Mouse (Mus musculus) CH12.LX (cell line): Measurements from ENCODE around the gene 1110017D15Rik. TPM values are rescaled to one million over a fixed set of nuclear protein-coding genes. Genes with fewer than 3 reads are reported as not detected.

ENCODE experiments used
- DNase-seq: peaks from one replicate; pipeline ENCODE4 v3.0.0-alpha.2; 2013; ENCODE audit errors: extremely low read depth
- H3K27ac ChIP-seq: 2 replicates; pipeline ENCODE4 v1.5.1; 2012; ENCODE audit warnings: low read depth, mild to moderate bottlenecking, control low read depth, moderate library complexity; ENCODE audit not compliant: insufficient read depth
- H3K27me3 ChIP-seq: replicated peaks from 2 replicates; pipeline ENCODE3; 2012; ENCODE audit warnings: inconsistent platforms
- H3K36me3 ChIP-seq, 2 experiments: replicated peaks in 1 of 2; 2 replicates each; pipeline versions ENCODE3 to v1.6.1; 2012; ENCODE audit warnings: inconsistent platforms in 1 of 2, low read length in 1 of 2, mild to moderate bottlenecking in 1 of 2, mixed read lengths in 1 of 2, moderate library complexity in 1 of 2; ENCODE audit not compliant: control insufficient read depth in 1 of 2, insufficient read depth in 1 of 2
- H3K4me1 ChIP-seq, 2 experiments: 2 replicates each; pipeline ENCODE4 v1.6.1; 2012; ENCODE audit warnings: inconsistent platforms in 1 of 2, moderate library complexity in 1 of 2; ENCODE audit not compliant: insufficient read depth in 2 of 2, control insufficient read depth in 1 of 2
- H3K4me2 ChIP-seq: 2 replicates; pipeline ENCODE4 v1.6.1; 2012; ENCODE audit warnings: low read depth, mild to moderate bottlenecking, control low read depth; ENCODE audit not compliant: poor library complexity, insufficient read depth, severe bottlenecking
- H3K4me3 ChIP-seq, 3 experiments: fragments of 150-350 bp in 1 of 3; sonication (generic) in 1 of 3; replicated peaks in 1 of 3; 2 replicates each; pipeline versions ENCODE3 to v1.5.1; 2011 to 2012; ENCODE audit warnings: low read depth in 2 of 3, low read length in 2 of 3, mild to moderate bottlenecking in 2 of 3, moderate library complexity in 2 of 3, control low read depth in 1 of 3, improper control_type of control experiment in 1 of 3, inconsistent platforms in 1 of 3, mixed read lengths in 1 of 3; ENCODE audit not compliant: poor library complexity in 1 of 3
- H3K79me2 ChIP-seq: replicated peaks from 2 replicates; pipeline ENCODE4 v1.6.1; 2012; ENCODE audit warnings: mild to moderate bottlenecking, moderate library complexity; ENCODE audit not compliant: control insufficient read depth, poor library complexity, insufficient read depth, severe bottlenecking; ENCODE audit errors: extremely low read depth
- H3K9ac ChIP-seq: 2 replicates; pipeline ENCODE4 v1.6.1; 2012; ENCODE audit warnings: low read depth, mild to moderate bottlenecking, control low read depth, moderate library complexity; ENCODE audit not compliant: insufficient read depth
- H3K9me3 ChIP-seq: replicated peaks from 2 replicates; pipeline ENCODE3; 2012; ENCODE audit warnings: low read length, inconsistent platforms, mixed read lengths
- BHLHE40 ChIP-seq: IDR thresholded peaks from 2 replicates; pipeline ENCODE4 v1.6.1; 2011; ENCODE audit warnings: mild to moderate bottlenecking, low read depth, low read length, improper control_type of control experiment
- CHD1 ChIP-seq: IDR thresholded peaks from 2 replicates; pipeline ENCODE4 v1.6.1; 2012; ENCODE audit warnings: low read depth, low read length, improper control_type of control experiment, inconsistent platforms
- E2F4 ChIP-seq: IDR thresholded peaks from 2 replicates; pipeline ENCODE4 v1.6.1; 2011; ENCODE audit warnings: low read depth, low read length, improper control_type of control experiment; ENCODE audit not compliant: insufficient replicate concordance
- EP300 ChIP-seq: IDR thresholded peaks from 2 replicates; pipeline ENCODE4 v1.6.1; 2011; ENCODE audit warnings: low read length, improper control_type of control experiment
- ETS1 ChIP-seq: conservative IDR thresholded peaks from 2 replicates; pipeline ENCODE4 v1.6.1; 2012; ENCODE audit warnings: low read depth, mild to moderate bottlenecking, inconsistent platforms, low read length, improper control_type of control experiment, moderate library complexity
- GABPA ChIP-seq: IDR thresholded peaks from 2 replicates; pipeline ENCODE4 v1.6.1; 2012; ENCODE audit warnings: low read depth, low read length, improper control_type of control experiment, inconsistent platforms; ENCODE audit not compliant: insufficient replicate concordance
- JUN ChIP-seq: IDR thresholded peaks from 2 replicates; pipeline ENCODE4 v1.6.1; 2011; ENCODE audit warnings: low read depth, mild to moderate bottlenecking, low read length, improper control_type of control experiment, moderate library complexity; ENCODE audit not compliant: insufficient read depth
- JUND ChIP-seq: conservative IDR thresholded peaks from 2 replicates; pipeline ENCODE4 v1.6.1; 2011; ENCODE audit warnings: low read depth, low read length, improper control_type of control experiment
- MAFK ChIP-seq: IDR thresholded peaks from 2 replicates; pipeline ENCODE4 v1.6.1; 2011; ENCODE audit warnings: low read length, improper control_type of control experiment; ENCODE audit not compliant: insufficient replicate concordance
- MAX ChIP-seq: IDR thresholded peaks from 2 replicates; pipeline ENCODE4 v1.6.1; 2011; ENCODE audit warnings: low read length, improper control_type of control experiment
- MAZ ChIP-seq: IDR thresholded peaks from 2 replicates; pipeline ENCODE4 v1.6.1; 2012; ENCODE audit warnings: low read depth, mild to moderate bottlenecking, inconsistent platforms, low read length, improper control_type of control experiment, moderate library complexity
- MXI1 ChIP-seq: IDR thresholded peaks from 2 replicates; pipeline ENCODE4 v1.6.1; 2011; ENCODE audit warnings: mild to moderate bottlenecking, low read depth, low read length, improper control_type of control experiment
- MYC ChIP-seq: IDR thresholded peaks from 2 replicates; pipeline ENCODE4 v1.6.1; 2011; ENCODE audit warnings: low read depth, mild to moderate bottlenecking, improper control_type of control experiment, low read length
- NELFE ChIP-seq: IDR thresholded peaks from 2 replicates; pipeline ENCODE4 v1.6.1; 2011; ENCODE audit warnings: low read depth, low read length, improper control_type of control experiment
- POLR2A ChIP-seq: IDR thresholded peaks from 2 replicates; pipeline ENCODE4 v1.6.1; 2011; ENCODE audit warnings: low read depth, mild to moderate bottlenecking, improper control_type of control experiment, low read length
- RCOR1 ChIP-seq: conservative IDR thresholded peaks from 2 replicates; pipeline ENCODE4 v1.6.1; 2012; ENCODE audit warnings: low read depth, mild to moderate bottlenecking, inconsistent platforms, low read length, improper control_type of control experiment
- SIN3A ChIP-seq: IDR thresholded peaks from 2 replicates; pipeline ENCODE4 v1.6.1; 2012; ENCODE audit warnings: low read length, improper control_type of control experiment, inconsistent platforms
- TCF12 ChIP-seq: IDR thresholded peaks from 2 replicates; pipeline ENCODE4 v1.6.1; 2014; ENCODE audit warnings: low read depth, mild to moderate bottlenecking, inconsistent platforms, low read length, improper control_type of control experiment
- ZC3H11A ChIP-seq: IDR thresholded peaks from 2 replicates; pipeline ENCODE4 v1.6.1; 2012; ENCODE audit warnings: low read depth, mild to moderate bottlenecking, inconsistent platforms, low read length, improper control_type of control experiment
- ZMIZ1 ChIP-seq: IDR thresholded peaks from 2 replicates; pipeline ENCODE4 v1.6.1; 2012; ENCODE audit warnings: low read depth, mild to moderate bottlenecking, inconsistent platforms, low read length, improper control_type of control experiment
- ZNF384 ChIP-seq: IDR thresholded peaks from 2 replicates; pipeline ENCODE4 v1.6.1; 2012; ENCODE audit warnings: low read depth, low read length, improper control_type of control experiment, inconsistent platforms
- dilution Hi-C: fragments of 300-500 bp; cut with MboI; formaldehyde crosslinking; loops from 2 replicates; pipeline ENCODE4 v1.14.3; 2020; ENCODE audit warnings: low sequenced_read_pairs; ENCODE audit not compliant: extremely low pct_unique_long_range_greater_than_20kb, extremely low pct_ligation_motif_present
- in situ Hi-C: fragments of 300-500 bp; cut with MboI; formaldehyde crosslinking; loops from 3 replicates; pipeline ENCODE4 v1.14.3; 2019; ENCODE audit warnings: low sequenced_read_pairs, low pct_ligation_motif_present, low pct_unique_long_range_greater_than_20kb, mixed read lengths
- polyA plus RNA-seq: library from polyadenylated mRNA; unstranded; fragments of >175 nt; gene quantifications from 2 replicates; pipeline ENCODE4 v1.2.1, GENCODE M21; 2012; ENCODE audit warnings: low read depth; ENCODE audit not compliant: insufficient read length
- total RNA-seq, 2 experiments: library from RNA; depleted of rRNA; stranded (reverse); fragments of 300-350 nt in 1 of 2; fragments of >200 nt in 1 of 2; gene quantifications; 2 replicates each; pipeline ENCODE4 v1.2.3; 2012 to 2014

The 1110017D15Rik gene
- total and polyA plus RNA-seq, 3 experiments: not detected

GRCm38 (mm10) chr4:41470684-41471383 is 46.3 kb downstream of the 1110017D15Rik start:
- no peak overlapping the region for H3K9ac ChIP-seq
- H3K4me1 ChIP-seq: peaks cover 0 to 6% of the 10 kb centered on the region in 2 experiments; a peak in 2 of 4 replicates
- H3K79me2 ChIP-seq: no peaks in the 10 kb centered on the region
- H3K36me3 ChIP-seq: peaks cover 0 to 2% of the 10 kb centered on the region in 2 experiments
- H3K27me3 ChIP-seq: no peaks in the 10 kb centered on the region
- H3K27ac ChIP-seq: no peak overlapping the region
- H3K9me3 ChIP-seq: no peaks in the 10 kb centered on the region
- in situ Hi-C loops: no loop called here
- no peak for DNase-seq
- no peak overlapping the region for H3K4me3 ChIP-seq
- dilution Hi-C loops: no loop called here
- no peak for TF ChIP-seq JUN
- TF ChIP-seq E2F4: no peak
- no peak for TF ChIP-seq MAFK
- TF ChIP-seq MAZ: no peak
- no peak for TF ChIP-seq ZNF384
- H3K4me2 ChIP-seq: no peak overlapping the region

- Histone ChIP-seq H3K27me3 (no peaks in the 10 kb centered on the region), H3K27ac (no peak overlapping the region), H3K4me1 (peaks cover 0 to 7% of the 10 kb centered on the region in 2 experiments; a peak in 2 of 4 replicates), H3K9me3 (no peaks in the 10 kb centered on the region), H3K36me3 (peaks cover 0 to 2% of the 10 kb centered on the region in 2 experiments), H3K4me3 (no peak overlapping the region), H3K9ac (no peak overlapping the region), H3K4me2 (no peak overlapping the region), H3K79me2 (no peaks in the 10 kb centered on the region)
- in situ Hi-C loops (no loop called here), dilution Hi-C loops (no loop called here)
- DNase-seq: no peak
- TF ChIP-seq EP300: no peak
- no peak for TF ChIP-seq MXI1
- TF ChIP-seq JUND: no peak
- no peak for TF ChIP-seq GABPA
- TF ChIP-seq CHD1: no peak
- no peak for TF ChIP-seq ZMIZ1
- TF ChIP-seq NELFE: no peak
- TF ChIP-seq SIN3A: no peak
- no peak for TF ChIP-seq TCF12
- no peak for TF ChIP-seq MAX
- no peak for TF ChIP-seq ZC3H11A
- no peak for TF ChIP-seq POLR2A
- TF ChIP-seq RCOR1: no peak
- no peak for TF ChIP-seq MYC
- no peak for TF ChIP-seq ETS1
- TF ChIP-seq BHLHE40: no peak
Observed at GRCm38 (mm10) chr4:41470051-41470683, 47.0 kb downstream of the 1110017D15Rik start.
